Comparison of ENCODE assay signal across 8 mouse cellular contexts in the genomic region with DNA sequence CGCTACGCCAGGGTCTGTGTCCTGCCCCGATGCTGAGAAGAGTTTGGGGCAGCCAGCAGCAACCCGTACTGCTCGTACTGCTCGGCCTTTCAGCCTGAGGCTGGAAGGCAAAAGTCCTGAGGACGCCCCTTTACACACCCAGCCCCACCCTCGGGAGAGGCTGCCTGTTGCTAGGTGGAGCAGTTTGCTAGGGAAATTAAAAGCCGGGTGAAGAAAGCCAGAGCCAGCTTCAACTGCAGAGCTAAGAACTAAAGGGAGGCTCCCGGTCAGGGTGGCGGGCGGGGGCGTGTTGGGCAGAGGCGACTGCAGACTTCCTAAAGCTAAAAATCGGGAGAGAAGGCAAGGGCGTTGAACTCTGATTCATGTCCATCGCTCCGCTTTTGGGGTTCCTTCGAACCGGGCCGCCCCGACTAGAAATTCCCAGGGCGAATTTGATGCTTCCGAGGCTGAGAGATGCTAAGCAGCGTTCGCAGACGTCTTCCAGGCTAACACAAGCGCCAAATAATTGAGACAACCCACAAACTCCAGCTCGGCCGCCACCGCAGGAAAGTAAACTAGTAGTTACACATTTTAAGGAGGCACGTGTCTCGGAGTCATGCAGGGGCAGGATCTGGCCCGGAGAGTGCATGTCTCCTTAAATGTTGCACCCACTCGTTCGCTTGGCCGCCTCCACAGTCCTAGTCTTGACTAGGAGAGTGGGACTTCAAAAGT. TPM values are rescaled to one million over a fixed set of nuclear protein-coding genes. Genes with fewer than 3 reads are reported as not detected.
DNase-seq lines count a peak whose midpoint lies in the region; ATAC-seq and TF ChIP-seq lines count a peak whose summit lies in the region.

No protein-coding gene starts in this region.

- DNase-seq in adrenal gland, postnatal 25 days = peak; percentile 18
- DNase-seq in hindbrain, embryonic 11.5 days (ENCODE audit: low spot score) = peak; percentile 62
- peak; percentile 26 for DNase-seq in limb, embryonic 14.5 days (ENCODE audit: low spot score)
- no peak for DNase-seq in cerebellum, adult 8-10 months

- peaks cover 45% of the 10 kb centered on the region for H3K4me1 ChIP-seq in E14TG2a.4 (replicated peaks; ENCODE audit: low read depth, low read length)
- H3K4me1 ChIP-seq in forebrain, embryonic 15.5 days = peaks cover 11% of the 10 kb centered on the region
- H3K4me1 ChIP-seq in hindbrain, embryonic 11.5 days (replicated peaks; ENCODE audit: control insufficient read depth, insufficient read depth, low read length) = peaks cover 8% of the 10 kb centered on the region
- peaks cover 8% of the 10 kb centered on the region; the same call in 1 of the 2 replicates for H3K4me1 ChIP-seq in limb, embryonic 14.5 days (ENCODE audit: control insufficient read depth, insufficient read depth, low read length)
- H3K4me1 ChIP-seq in midbrain, embryonic 13.5 days (replicated peaks) = peaks cover 18% of the 10 kb centered on the region
- H3K4me1 ChIP-seq in testis, adult 2 months (ENCODE audit: control insufficient read depth, insufficient read depth, low read length) = peaks cover 12% of the 10 kb centered on the region

- H3K36me3 ChIP-seq in E14TG2a.4 (ENCODE audit: insufficient read depth, low read length) = no peaks in the 10 kb centered on the region
- no peaks in the 10 kb centered on the region for H3K36me3 ChIP-seq in forebrain, embryonic 15.5 days
- no peaks in the 10 kb centered on the region for H3K36me3 ChIP-seq in hindbrain, embryonic 11.5 days (ENCODE audit: control insufficient read depth, insufficient read depth, low read length)
- H3K36me3 ChIP-seq in limb, embryonic 14.5 days (ENCODE audit: control insufficient read depth, insufficient read depth, low read length) = no peaks in the 10 kb centered on the region
- H3K36me3 ChIP-seq in midbrain, embryonic 13.5 days = no peaks in the 10 kb centered on the region
- no peaks in the 10 kb centered on the region for H3K36me3 ChIP-seq in testis, adult 2 months (ENCODE audit: control insufficient read depth, insufficient read depth, low read length)

- H3K9ac ChIP-seq in forebrain, embryonic 15.5 days (replicated peaks) = peak overlapping the region; percentile 16; the same call in 1 of the 2 replicates
- H3K9ac ChIP-seq in hindbrain, embryonic 11.5 days (ENCODE audit: low read depth, low read length) = peak overlapping the region; percentile 31; the same call in 1 of the 2 replicates
- peak overlapping the region; percentile 38 for H3K9ac ChIP-seq in limb, embryonic 14.5 days (ENCODE audit: low read depth, low read length, severe bottlenecking)
- peak overlapping the region; percentile 39; the same call in 1 of the 2 replicates for H3K9ac ChIP-seq in midbrain, embryonic 13.5 days (replicated peaks)

- no peak for ATAC-seq in forebrain, embryonic 15.5 days (replicated peaks)
- 0 out of 2 replicates have a peak, but pooled peaks have one; percentile 27 for ATAC-seq in hindbrain, embryonic 11.5 days (ENCODE audit: low FRiP score)
- ATAC-seq in limb, embryonic 14.5 days (ENCODE audit: low FRiP score, low read depth) = 0 out of 2 replicates have a peak, but pooled peaks have one; percentile 38
- ATAC-seq in midbrain, embryonic 13.5 days = 0 out of 2 replicates have a peak, but pooled peaks have one; percentile 49

- no peak for TF ChIP-seq CTCF in E14TG2a.4 (conservative IDR thresholded peaks at IDR 0.05; ENCODE audit: low read length)
- no peak for TF ChIP-seq CTCF in testis, adult 2 months (IDR thresholded peaks at IDR 0.05; ENCODE audit: control insufficient read depth, insufficient read depth, insufficient replicate concordance, low read depth, low read length)

- peaks cover 48% of the 10 kb centered on the region for H3K27me3 ChIP-seq in E14TG2a.4 (ENCODE audit: insufficient read depth, low read length)
- peaks cover 56% of the 10 kb centered on the region for H3K27me3 ChIP-seq in forebrain, embryonic 15.5 days
- peaks cover 35% of the 10 kb centered on the region for H3K27me3 ChIP-seq in hindbrain, embryonic 11.5 days (ENCODE audit: control insufficient read depth, insufficient read depth, low read length)
- H3K27me3 ChIP-seq in limb, embryonic 14.5 days (ENCODE audit: control insufficient read depth, insufficient read depth, low read length) = peaks cover 36% of the 10 kb centered on the region
- peaks cover 73% of the 10 kb centered on the region for H3K27me3 ChIP-seq in midbrain, embryonic 13.5 days
- peaks cover 3% of the 10 kb centered on the region; the same call in 1 of the 2 replicates for H3K27me3 ChIP-seq in testis, adult 2 months (ENCODE audit: control insufficient read depth, insufficient read depth, low read length)

- peak overlapping the region; percentile 70 for H3K4me3 ChIP-seq in E14TG2a.4 (replicated peaks; ENCODE audit: low read length)
- peak overlapping the region; percentile 32 for H3K4me3 ChIP-seq in forebrain, embryonic 15.5 days
- H3K4me3 ChIP-seq in hindbrain, embryonic 11.5 days (ENCODE audit: low read depth, low read length) = peak overlapping the region; percentile 31
- peak overlapping the region; percentile 40 for H3K4me3 ChIP-seq in limb, embryonic 14.5 days (replicated peaks; ENCODE audit: low read length)
- H3K4me3 ChIP-seq in midbrain, embryonic 13.5 days (replicated peaks) = peak overlapping the region; percentile 36
- peak overlapping the region; percentile 44 for H3K4me3 ChIP-seq in testis, adult 2 months (ENCODE audit: control insufficient read depth, low read depth, low read length)

- H3K4me2 ChIP-seq in forebrain, embryonic 15.5 days (replicated peaks) = peak overlapping the region; percentile 46
- H3K4me2 ChIP-seq in hindbrain, embryonic 11.5 days (replicated peaks; ENCODE audit: low read depth, low read length) = peak overlapping the region; percentile 54
- H3K4me2 ChIP-seq in limb, embryonic 14.5 days (replicated peaks; ENCODE audit: low read depth, low read length, severe bottlenecking) = peak overlapping the region; percentile 81
- H3K4me2 ChIP-seq in midbrain, embryonic 13.5 days (replicated peaks) = peak overlapping the region; percentile 61

- WGBS in forebrain, embryonic 15.5 days = 1% methylated on average over 37 of the region's 37 CpGs
- WGBS in hindbrain, embryonic 11.5 days = under 1% methylated on average over 37 of the region's 37 CpGs
- WGBS in limb, embryonic 14.5 days = 1% methylated on average over 37 of the region's 37 CpGs
- under 1% methylated on average over 37 of the region's 37 CpGs for WGBS in midbrain, embryonic 13.5 days

- H3K9me3 ChIP-seq in E14TG2a.4 (ENCODE audit: low read length) = peaks cover 13% of the 10 kb centered on the region
- H3K9me3 ChIP-seq in forebrain, embryonic 15.5 days = no peaks in the 10 kb centered on the region
- no peaks in the 10 kb centered on the region for H3K9me3 ChIP-seq in hindbrain, embryonic 11.5 days (ENCODE audit: control insufficient read depth, low read length)
- H3K9me3 ChIP-seq in limb, embryonic 14.5 days (ENCODE audit: control insufficient read depth, low read length) = no peaks in the 10 kb centered on the region
- no peaks in the 10 kb centered on the region; the same call in 1 of the 2 replicates for H3K9me3 ChIP-seq in midbrain, embryonic 13.5 days

- no peak overlapping the region for H3K27ac ChIP-seq in forebrain, embryonic 15.5 days (replicated peaks)
- no peak overlapping the region for H3K27ac ChIP-seq in hindbrain, embryonic 11.5 days (ENCODE audit: low read depth, low read length)
- H3K27ac ChIP-seq in limb, embryonic 14.5 days (replicated peaks; ENCODE audit: low read depth, low read length) = no peak overlapping the region
- no peak overlapping the region for H3K27ac ChIP-seq in midbrain, embryonic 13.5 days
- no peak overlapping the region for H3K27ac ChIP-seq in testis, adult 2 months (ENCODE audit: control insufficient read depth, insufficient read depth, low read depth, low read length)

- TF ChIP-seq POLR2A in limb, embryonic 14.5 days (IDR thresholded peaks at IDR 0.05; ENCODE audit: borderline replicate concordance, extremely low read depth, insufficient read depth, insufficient read length) = no peak
- TF ChIP-seq POLR2A in testis, adult 2 months (IDR thresholded peaks at IDR 0.05; ENCODE audit: control insufficient read depth, low read depth, low read length) = no peak

RNA-seq across cellular contexts. Expression of a gene that starts 5.1 kb away (rescaled TPM):
- not detected in 2 replicates for total RNA-seq in adrenal gland, postnatal 25 days (2021)
- 0.50 and 0.66 TPM in 2 replicates for polyA plus RNA-seq in forebrain, embryonic 15.5 days (2015; fragmentation: Nextera tagmentation; extraction: Ambion mirVana)
- polyA plus RNA-seq in hindbrain, embryonic 11.5 days (2014; fragmentation: Nextera tagmentation; extraction: Ambion mirVana) = 2.6 and 3.1 TPM in 2 replicates
- 1.2 and 1.5 TPM in 2 replicates for polyA plus RNA-seq in limb, embryonic 14.5 days (2012; rRNA removed)
- 4.5 and 5.8 TPM in 2 replicates for polyA plus RNA-seq in limb, embryonic 14.5 days (2014; fragmentation: Nextera tagmentation; extraction: Ambion mirVana)
- polyA plus RNA-seq in midbrain, embryonic 13.5 days (2015; fragmentation: Nextera tagmentation; extraction: Ambion mirVana) = 1.0 and 1.2 TPM in 2 replicates
- 0.22 and 0.36 TPM in 2 replicates for polyA plus RNA-seq in testis, adult 2 months (2012; rRNA removed)

RNA-seq across cellular contexts. Expression of a gene that starts 50.2 kb away (rescaled TPM):
- total RNA-seq in adrenal gland, postnatal 25 days (2021) = 88.3 and 95.0 TPM in 2 replicates
- polyA plus RNA-seq in forebrain, embryonic 15.5 days (2015; fragmentation: Nextera tagmentation; extraction: Ambion mirVana) = 162 and 163 TPM in 2 replicates
- polyA plus RNA-seq in hindbrain, embryonic 11.5 days (2014; fragmentation: Nextera tagmentation; extraction: Ambion mirVana) = 234 and 258 TPM in 2 replicates
- 52.4 and 64.4 TPM in 2 replicates for polyA plus RNA-seq in limb, embryonic 14.5 days (2012; rRNA removed)
- 188 and 194 TPM in 2 replicates for polyA plus RNA-seq in limb, embryonic 14.5 days (2014; fragmentation: Nextera tagmentation; extraction: Ambion mirVana)
- polyA plus RNA-seq in midbrain, embryonic 13.5 days (2015; fragmentation: Nextera tagmentation; extraction: Ambion mirVana) = 163 and 178 TPM in 2 replicates
- polyA plus RNA-seq in testis, adult 2 months (2012; rRNA removed) = 29.3 and 45.0 TPM in 2 replicates

RNA-seq across cellular contexts. Expression of a gene that starts 50.4 kb away (rescaled TPM):
- total RNA-seq in adrenal gland, postnatal 25 days (2021) = 71.8 and 76.4 TPM in 2 replicates
- polyA plus RNA-seq in forebrain, embryonic 15.5 days (2015; fragmentation: Nextera tagmentation; extraction: Ambion mirVana) = 116 and 120 TPM in 2 replicates
- polyA plus RNA-seq in hindbrain, embryonic 11.5 days (2014; fragmentation: Nextera tagmentation; extraction: Ambion mirVana) = 110 and 115 TPM in 2 replicates
- polyA plus RNA-seq in limb, embryonic 14.5 days (2012; rRNA removed) = 37.0 and 37.9 TPM in 2 replicates
- 64.3 and 70.2 TPM in 2 replicates for polyA plus RNA-seq in limb, embryonic 14.5 days (2014; fragmentation: Nextera tagmentation; extraction: Ambion mirVana)
- 115 and 121 TPM in 2 replicates for polyA plus RNA-seq in midbrain, embryonic 13.5 days (2015; fragmentation: Nextera tagmentation; extraction: Ambion mirVana)
- 31.8 and 38.5 TPM in 2 replicates for polyA plus RNA-seq in testis, adult 2 months (2012; rRNA removed)
